Mouse (Mus musculus): ENCODE results near the gene Clec9a. TPM values are rescaled to one million over a fixed set of nuclear protein-coding genes. Genes with fewer than 3 reads are reported as not detected.

Clec9a gene
- 2.2 and 2.7 TPM in 2 replicates for polyA plus RNA-seq (2012; rRNA removed)

GRCm38 (mm10) chr6:129408562-129408961 lies at the start of gene Clec9a:
Clec9a (plus strand) TSS chr6:129408862.
- TF ChIP-seq POLR2A (IDR thresholded peaks at IDR 0.05; ENCODE audit: borderline replicate concordance, extremely low read depth, low read depth, low read length) (no peak), CTCF (IDR thresholded peaks at IDR 0.05; ENCODE audit: insufficient read depth, low read length) (no peak)
- no peak for DNase-seq
- Histone ChIP-seq H3K4me3 (replicated peaks; ENCODE audit: extremely low read depth, low read depth, low read length) (no peak within 1 kb of the TSS), H3K4me1 (ENCODE audit: control insufficient read depth, insufficient read depth, low read length) (peaks cover 2% of the 10 kb centered on the region; the same call in 1 of the 2 replicates)
- WGBS, result 85% methylated on average over 2 of the region's 2 CpGs

- no peak for DNase-seq
- WGBS, result 88% methylated on average over 2 of the region's 2 CpGs
- TF ChIP-seq POLR2A (IDR thresholded peaks at IDR 0.05; ENCODE audit: borderline replicate concordance, extremely low read depth, low read depth, low read length), result no peak
- TF ChIP-seq CTCF (IDR thresholded peaks at IDR 0.05; ENCODE audit: insufficient read depth, low read length), result no peak
- Histone ChIP-seq H3K4me1 (ENCODE audit: control insufficient read depth, insufficient read depth, low read length) (no peaks in the 10 kb centered on the region), H3K4me3 (replicated peaks; ENCODE audit: extremely low read depth, low read depth, low read length) (no peak overlapping the region)
These were observed 49.1 kb upstream of the Clec9a start for GRCm38 (mm10) chr6:129359515-129359914.

- Histone ChIP-seq H3K4me1 (ENCODE audit: control insufficient read depth, insufficient read depth, low read length) (no peaks in the 10 kb centered on the region), H3K4me3 (replicated peaks; ENCODE audit: extremely low read depth, low read depth, low read length) (no peak overlapping the region)
- TF ChIP-seq CTCF (IDR thresholded peaks at IDR 0.05; ENCODE audit: insufficient read depth, low read length), result no peak
- no peak for TF ChIP-seq POLR2A (IDR thresholded peaks at IDR 0.05; ENCODE audit: borderline replicate concordance, extremely low read depth, low read depth, low read length)
- WGBS, result 38% methylated on average over 1 of the region's 1 CpGs
- DNase-seq, result no peak
These were observed 44.7 kb upstream of the Clec9a start for GRCm38 (mm10) chr6:129363942-129364341.

GRCm38 (mm10) chr6:129365959-129366359 lies 42.7 kb upstream of the Clec9a start:
- WGBS, result 9% methylated on average over 6 of the region's 6 CpGs
- no peak for TF ChIP-seq POLR2A (IDR thresholded peaks at IDR 0.05; ENCODE audit: borderline replicate concordance, extremely low read depth, low read depth, low read length)
- TF ChIP-seq CTCF (IDR thresholded peaks at IDR 0.05; ENCODE audit: insufficient read depth, low read length), result peak; percentile 41; the same call in 1 of the 2 replicates
- DNase-seq, result peak; percentile 14
- Histone ChIP-seq H3K4me3 (replicated peaks; ENCODE audit: extremely low read depth, low read depth, low read length) (no peak overlapping the region), H3K4me1 (ENCODE audit: control insufficient read depth, insufficient read depth, low read length) (no peaks in the 10 kb centered on the region)

- Histone ChIP-seq H3K4me1 (ENCODE audit: control insufficient read depth, insufficient read depth, low read length) (no peaks in the 10 kb centered on the region), H3K4me3 (replicated peaks; ENCODE audit: extremely low read depth, low read depth, low read length) (no peak overlapping the region)
- no peak for DNase-seq
- no peak for TF ChIP-seq POLR2A (IDR thresholded peaks at IDR 0.05; ENCODE audit: borderline replicate concordance, extremely low read depth, low read depth, low read length)
- no peak for TF ChIP-seq CTCF (IDR thresholded peaks at IDR 0.05; ENCODE audit: insufficient read depth, low read length)
- WGBS, result 51% methylated on average over 7 of the region's 7 CpGs
These were observed 39.1 kb upstream of the Clec9a start for GRCm38 (mm10) chr6:129369374-129370132.

GRCm38 (mm10) chr6:129374937-129375471 lies 33.7 kb upstream of the Clec9a start:
- TF ChIP-seq POLR2A (IDR thresholded peaks at IDR 0.05; ENCODE audit: borderline replicate concordance, extremely low read depth, low read depth, low read length) (no peak), CTCF (IDR thresholded peaks at IDR 0.05; ENCODE audit: insufficient read depth, low read length) (no peak)
- 49% methylated on average over 2 of the region's 2 CpGs for WGBS
- H3K4me1 ChIP-seq (ENCODE audit: control insufficient read depth, insufficient read depth, low read length), result no peaks in the 10 kb centered on the region
- DNase-seq, result no peak
- no peak overlapping the region for H3K4me3 ChIP-seq (replicated peaks; ENCODE audit: extremely low read depth, low read depth, low read length)

GRCm38 (mm10) chr6:129380454-129380853 lies 28.2 kb upstream of the Clec9a start:
- TF ChIP-seq POLR2A (IDR thresholded peaks at IDR 0.05; ENCODE audit: borderline replicate concordance, extremely low read depth, low read depth, low read length) (no peak), CTCF (IDR thresholded peaks at IDR 0.05; ENCODE audit: insufficient read depth, low read length) (no peak)
- no peak for DNase-seq
- H3K4me1 ChIP-seq (ENCODE audit: control insufficient read depth, insufficient read depth, low read length), result no peaks in the 10 kb centered on the region
- no peak overlapping the region for H3K4me3 ChIP-seq (replicated peaks; ENCODE audit: extremely low read depth, low read depth, low read length)
- WGBS, result 78% methylated on average over 4 of the region's 4 CpGs

GRCm38 (mm10) chr6:129381736-129382135 lies 26.9 kb upstream of the Clec9a start:
- no peaks in the 10 kb centered on the region for H3K4me1 ChIP-seq (ENCODE audit: control insufficient read depth, insufficient read depth, low read length)
- no peak overlapping the region for H3K4me3 ChIP-seq (replicated peaks; ENCODE audit: extremely low read depth, low read depth, low read length)
- no peak for DNase-seq
- TF ChIP-seq POLR2A (IDR thresholded peaks at IDR 0.05; ENCODE audit: borderline replicate concordance, extremely low read depth, low read depth, low read length), result no peak
- no peak for TF ChIP-seq CTCF (IDR thresholded peaks at IDR 0.05; ENCODE audit: insufficient read depth, low read length)
- 49% methylated on average over 1 of the region's 1 CpGs for whole genome bisulfite sequencing

GRCm38 (mm10) chr6:129383466-129383865 lies 25.2 kb upstream of the Clec9a start:
- WGBS, result 58% methylated on average over 3 of the region's 3 CpGs
- H3K4me3 ChIP-seq (replicated peaks; ENCODE audit: extremely low read depth, low read depth, low read length), result no peak overlapping the region
- no peak for TF ChIP-seq CTCF (IDR thresholded peaks at IDR 0.05; ENCODE audit: insufficient read depth, low read length)
- TF ChIP-seq POLR2A (IDR thresholded peaks at IDR 0.05; ENCODE audit: borderline replicate concordance, extremely low read depth, low read depth, low read length), result no peak
- no peaks in the 10 kb centered on the region for H3K4me1 ChIP-seq (ENCODE audit: control insufficient read depth, insufficient read depth, low read length)
- no peak for DNase-seq

- 92% methylated on average over 4 of the region's 4 CpGs for whole genome bisulfite sequencing
- no peak for TF ChIP-seq POLR2A (IDR thresholded peaks at IDR 0.05; ENCODE audit: borderline replicate concordance, extremely low read depth, low read depth, low read length)
- no peak for TF ChIP-seq CTCF (IDR thresholded peaks at IDR 0.05; ENCODE audit: insufficient read depth, low read length)
These were observed 23.7 kb upstream of the Clec9a start for GRCm38 (mm10) chr6:129385000-129385399.

More at GRCm38 (mm10) chr6:129385000-129385399, 23.7 kb upstream of the Clec9a start:
- no peak for DNase-seq
- no peak overlapping the region for H3K4me3 ChIP-seq (replicated peaks; ENCODE audit: extremely low read depth, low read depth, low read length)
- H3K4me1 ChIP-seq (ENCODE audit: control insufficient read depth, insufficient read depth, low read length), result no peaks in the 10 kb centered on the region

All from lung, adult 2 months (tissue).